Mouse (Mus musculus): Measurements from ENCODE around the gene A730071L15Rik. TPM values are rescaled to one million over a fixed set of nuclear protein-coding genes. Genes with fewer than 3 reads are reported as not detected.

The A730071L15Rik gene
- polyA plus RNA-seq, 1 experiment: not detected

GRCm38 (mm10) chr11:6178673-6179166 is 21.1 kb upstream of the A730071L15Rik start:
- peak overlapping the region; percentile 93 for H3K27ac ChIP-seq (ENCODE audit: insufficient read depth, low read depth, low read length)
- H3K4me1 ChIP-seq (ENCODE audit: control insufficient read depth, insufficient read depth, low read length): peaks cover 30% of the 10 kb centered on the region
- no peak overlapping the region for H3K4me3 ChIP-seq (ENCODE audit: insufficient read depth, low read depth, low read length)
- TF ChIP-seq POLR2A (IDR thresholded peaks at IDR 0.05; ENCODE audit: insufficient read depth, low read depth, low read length) (no peak), CTCF (IDR thresholded peaks at IDR 0.05; ENCODE audit: insufficient read depth, low read depth, low read length) (no peak)
- 10% methylated on average over 2 of the region's 2 CpGs for WGBS

- Histone ChIP-seq H3K4me3 (ENCODE audit: insufficient read depth, low read depth, low read length) (no peak overlapping the region), H3K27ac (ENCODE audit: insufficient read depth, low read depth, low read length) (peak overlapping the region; percentile 93), H3K4me1 (ENCODE audit: control insufficient read depth, insufficient read depth, low read length) (peaks cover 28% of the 10 kb centered on the region)
- 0 out of 2 replicates have a peak, but pooled peaks have one; percentile 16 for TF ChIP-seq POLR2A (IDR thresholded peaks at IDR 0.05; ENCODE audit: insufficient read depth, low read depth, low read length)
- TF ChIP-seq CTCF (IDR thresholded peaks at IDR 0.05; ENCODE audit: insufficient read depth, low read depth, low read length): no peak
- WGBS: 9% methylated on average over 8 of the region's 8 CpGs
Measured at GRCm38 (mm10) chr11:6179194-6179593, 20.6 kb upstream of the A730071L15Rik start.

GRCm38 (mm10) chr11:6180811-6181399 is 18.9 kb upstream of the A730071L15Rik start:
- 56% methylated on average over 6 of the region's 6 CpGs for WGBS
- Histone ChIP-seq H3K4me3 (ENCODE audit: insufficient read depth, low read depth, low read length) (no peak overlapping the region), H3K27ac (ENCODE audit: insufficient read depth, low read depth, low read length) (no peak overlapping the region), H3K4me1 (ENCODE audit: control insufficient read depth, insufficient read depth, low read length) (peaks cover 29% of the 10 kb centered on the region)
- TF ChIP-seq POLR2A (IDR thresholded peaks at IDR 0.05; ENCODE audit: insufficient read depth, low read depth, low read length): no peak
- no peak for TF ChIP-seq CTCF (IDR thresholded peaks at IDR 0.05; ENCODE audit: insufficient read depth, low read depth, low read length)

- 79% methylated on average over 2 of the region's 2 CpGs for WGBS
Measured at GRCm38 (mm10) chr11:6183246-6183645, 16.6 kb upstream of the A730071L15Rik start.

GRCm38 (mm10) chr11:6184202-6184935 is 15.5 kb upstream of the A730071L15Rik start:
- Histone ChIP-seq H3K4me1 (ENCODE audit: control insufficient read depth, insufficient read depth, low read length) (peaks cover 19% of the 10 kb centered on the region), H3K27ac (ENCODE audit: insufficient read depth, low read depth, low read length) (peak overlapping the region; percentile 23), H3K4me3 (ENCODE audit: insufficient read depth, low read depth, low read length) (no peak overlapping the region)
- WGBS: 37% methylated on average over 11 of the region's 11 CpGs
- TF ChIP-seq POLR2A (IDR thresholded peaks at IDR 0.05; ENCODE audit: insufficient read depth, low read depth, low read length) (no peak), CTCF (IDR thresholded peaks at IDR 0.05; ENCODE audit: insufficient read depth, low read depth, low read length) (no peak)

More at GRCm38 (mm10) chr11:6183246-6183645, 16.6 kb upstream of the A730071L15Rik start:
- Histone ChIP-seq H3K4me3 (ENCODE audit: insufficient read depth, low read depth, low read length) (no peak overlapping the region), H3K27ac (ENCODE audit: insufficient read depth, low read depth, low read length) (no peak overlapping the region), H3K4me1 (ENCODE audit: control insufficient read depth, insufficient read depth, low read length) (peaks cover 26% of the 10 kb centered on the region)
- TF ChIP-seq CTCF (IDR thresholded peaks at IDR 0.05; ENCODE audit: insufficient read depth, low read depth, low read length): no peak
- no peak for TF ChIP-seq POLR2A (IDR thresholded peaks at IDR 0.05; ENCODE audit: insufficient read depth, low read depth, low read length)

- no peak overlapping the region for H3K4me3 ChIP-seq (ENCODE audit: insufficient read depth, low read depth, low read length)
- H3K4me1 ChIP-seq (ENCODE audit: control insufficient read depth, insufficient read depth, low read length): peaks cover 8% of the 10 kb centered on the region
- no peak overlapping the region for H3K27ac ChIP-seq (ENCODE audit: insufficient read depth, low read depth, low read length)
- 75% methylated on average over 3 of the region's 3 CpGs for WGBS
- no peak for TF ChIP-seq POLR2A (IDR thresholded peaks at IDR 0.05; ENCODE audit: insufficient read depth, low read depth, low read length)
Measured at GRCm38 (mm10) chr11:6187399-6187798, 12.4 kb upstream of the A730071L15Rik start.

GRCm38 (mm10) chr11:6187878-6188277 is 12.0 kb upstream of the A730071L15Rik start:
- H3K4me1 ChIP-seq (ENCODE audit: control insufficient read depth, insufficient read depth, low read length): peaks cover 6% of the 10 kb centered on the region
- no peak overlapping the region for H3K27ac ChIP-seq (ENCODE audit: insufficient read depth, low read depth, low read length)
- TF ChIP-seq CTCF (IDR thresholded peaks at IDR 0.05; ENCODE audit: insufficient read depth, low read depth, low read length) (peak; percentile 78), POLR2A (IDR thresholded peaks at IDR 0.05; ENCODE audit: insufficient read depth, low read depth, low read length) (no peak)
- no peak overlapping the region for H3K4me3 ChIP-seq (ENCODE audit: insufficient read depth, low read depth, low read length)
- WGBS: 1% methylated on average over 2 of the region's 2 CpGs

GRCm38 (mm10) chr11:6196780-6197179 is 3.0 kb upstream of the A730071L15Rik start:
- no peak for TF ChIP-seq POLR2A (IDR thresholded peaks at IDR 0.05; ENCODE audit: insufficient read depth, low read depth, low read length)
- TF ChIP-seq CTCF (IDR thresholded peaks at IDR 0.05; ENCODE audit: insufficient read depth, low read depth, low read length): no peak
- no peak overlapping the region for H3K4me3 ChIP-seq (ENCODE audit: insufficient read depth, low read depth, low read length)
- peaks cover 4% of the 10 kb centered on the region for H3K4me1 ChIP-seq (ENCODE audit: control insufficient read depth, insufficient read depth, low read length)
- 85% methylated on average over 8 of the region's 8 CpGs for WGBS
- H3K27ac ChIP-seq (ENCODE audit: insufficient read depth, low read depth, low read length): no peak overlapping the region

- peaks cover 4% of the 10 kb centered on the region for H3K4me1 ChIP-seq (ENCODE audit: control insufficient read depth, insufficient read depth, low read length)
- no peak overlapping the region for H3K27ac ChIP-seq (ENCODE audit: insufficient read depth, low read depth, low read length)
- H3K4me3 ChIP-seq (ENCODE audit: insufficient read depth, low read depth, low read length): no peak overlapping the region
- 85% methylated on average over 4 of the region's 4 CpGs for WGBS
- TF ChIP-seq CTCF (IDR thresholded peaks at IDR 0.05; ENCODE audit: insufficient read depth, low read depth, low read length) (no peak), POLR2A (IDR thresholded peaks at IDR 0.05; ENCODE audit: insufficient read depth, low read depth, low read length) (no peak)
Measured at GRCm38 (mm10) chr11:6198449-6198848, 1.4 kb upstream of the A730071L15Rik start.
